Mouse (Mus musculus): ENCODE data around the gene Sec31b. TPM values are rescaled to one million over a fixed set of nuclear protein-coding genes. Genes with fewer than 3 reads are reported as not detected.
A peak's percentile ranks its signal among the peaks of the same experiment; 100 is the strongest.

The Sec31b gene
- polyA plus RNA-seq, 2 experiments: 0.20 to 0.46 TPM

DNA sequence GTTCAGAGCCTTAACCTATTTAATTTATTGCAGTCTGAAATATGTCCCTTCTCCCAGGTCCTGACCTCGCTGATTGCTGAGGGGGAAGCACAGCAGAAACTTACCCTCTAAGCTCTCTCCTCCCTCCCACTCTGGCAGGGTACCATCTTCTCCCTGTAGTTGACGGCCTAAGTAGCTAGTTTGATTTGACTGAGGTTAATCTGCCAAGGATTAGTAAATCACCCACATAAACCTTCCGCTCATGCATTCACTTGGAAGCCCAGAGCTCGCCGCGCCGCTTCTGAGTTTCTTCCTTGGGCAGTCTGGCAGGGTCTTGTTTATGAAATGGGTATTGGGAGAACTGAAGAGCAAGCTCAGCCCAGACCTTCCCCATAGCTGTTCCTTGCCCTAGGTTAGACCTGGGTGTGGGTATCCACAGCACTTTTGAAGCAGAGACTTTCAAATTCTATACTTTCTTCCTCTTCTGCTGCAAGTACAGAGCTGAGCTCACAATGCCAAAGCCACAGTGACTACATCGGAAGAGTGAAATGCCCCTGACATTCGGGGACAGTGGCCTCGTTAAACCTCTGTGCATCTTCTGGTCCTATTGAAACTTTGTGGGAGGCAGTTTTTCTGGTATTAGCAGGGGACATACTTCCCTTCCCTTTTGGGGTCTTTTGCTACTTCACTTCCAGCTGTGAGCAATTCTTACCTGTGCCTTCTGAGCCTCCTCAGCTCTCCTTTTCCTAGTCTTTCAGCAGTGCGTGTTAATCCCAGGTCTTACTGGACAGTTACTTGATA lies 32.4 kb downstream of the Sec31b start:
- H3K27me3 ChIP-seq (ENCODE audit: control insufficient read depth, insufficient read depth, low read length): peaks cover 62% of the 10 kb centered on the region
- H3K9me3 ChIP-seq (ENCODE audit: control insufficient read depth, low read length): no peaks in the 10 kb centered on the region
- no peaks in the 10 kb centered on the region for H3K4me1 ChIP-seq (replicated peaks; ENCODE audit: control insufficient read depth in 2 of 2, insufficient read depth in 2 of 2, low read length in 1 of 2)
- no peak overlapping the region for H3K4me3 ChIP-seq (ENCODE audit: insufficient read depth in 1 of 2, low read depth in 2 of 2, low read length in 2 of 2)
- no peak overlapping the region for H3K27ac ChIP-seq
- DNase-seq (ENCODE audit: low read depth in 3 of 3, low spot score in 3 of 3): no peak
- 25% methylated on average over 11 of the region's 11 CpGs for WGBS (ENCODE audit: insufficient replicate concordance)
- H3K4me2 ChIP-seq (ENCODE audit: low read depth): no peak overlapping the region
- H3K36me3 ChIP-seq (replicated peaks; ENCODE audit: control insufficient read depth, insufficient read depth, low read depth): no peaks in the 10 kb centered on the region
- TF ChIP-seq EP300 (IDR thresholded peaks at IDR 0.05; ENCODE audit: low read depth) (no peak), CTCF (IDR thresholded peaks at IDR 0.05; ENCODE audit: low read depth) (no peak)
- no peak overlapping the region for H3K9ac ChIP-seq (replicated peaks)
- ATAC-seq (ENCODE audit: insufficient read depth): no peak

GRCm38 (mm10) chr19:44512601-44513000 lies 33.1 kb downstream of the Sec31b start:
- TF ChIP-seq EP300 (IDR thresholded peaks at IDR 0.05; ENCODE audit: low read depth) (no peak), CTCF (IDR thresholded peaks at IDR 0.05; ENCODE audit: low read depth) (no peak)
- H3K4me3 ChIP-seq (ENCODE audit: insufficient read depth in 1 of 2, low read depth in 2 of 2, low read length in 2 of 2): no peak overlapping the region
- no peak overlapping the region for H3K4me2 ChIP-seq (ENCODE audit: low read depth)
- H3K9ac ChIP-seq (replicated peaks): no peak overlapping the region
- H3K9me3 ChIP-seq (ENCODE audit: control insufficient read depth, low read length): no peaks in the 10 kb centered on the region
- ATAC-seq (ENCODE audit: insufficient read depth) (no peak), DNase-seq (ENCODE audit: low read depth in 3 of 3, low spot score in 3 of 3) (no peak)
- WGBS (ENCODE audit: insufficient replicate concordance): 26% methylated on average over 5 of the region's 5 CpGs
- H3K27ac ChIP-seq: no peak overlapping the region
- peaks cover 62% of the 10 kb centered on the region for H3K27me3 ChIP-seq (ENCODE audit: control insufficient read depth, insufficient read depth, low read length)
- H3K4me1 ChIP-seq (replicated peaks; ENCODE audit: control insufficient read depth in 2 of 2, insufficient read depth in 2 of 2, low read length in 1 of 2): no peaks in the 10 kb centered on the region
- no peaks in the 10 kb centered on the region for H3K36me3 ChIP-seq (replicated peaks; ENCODE audit: control insufficient read depth, insufficient read depth, low read depth)

DNA sequence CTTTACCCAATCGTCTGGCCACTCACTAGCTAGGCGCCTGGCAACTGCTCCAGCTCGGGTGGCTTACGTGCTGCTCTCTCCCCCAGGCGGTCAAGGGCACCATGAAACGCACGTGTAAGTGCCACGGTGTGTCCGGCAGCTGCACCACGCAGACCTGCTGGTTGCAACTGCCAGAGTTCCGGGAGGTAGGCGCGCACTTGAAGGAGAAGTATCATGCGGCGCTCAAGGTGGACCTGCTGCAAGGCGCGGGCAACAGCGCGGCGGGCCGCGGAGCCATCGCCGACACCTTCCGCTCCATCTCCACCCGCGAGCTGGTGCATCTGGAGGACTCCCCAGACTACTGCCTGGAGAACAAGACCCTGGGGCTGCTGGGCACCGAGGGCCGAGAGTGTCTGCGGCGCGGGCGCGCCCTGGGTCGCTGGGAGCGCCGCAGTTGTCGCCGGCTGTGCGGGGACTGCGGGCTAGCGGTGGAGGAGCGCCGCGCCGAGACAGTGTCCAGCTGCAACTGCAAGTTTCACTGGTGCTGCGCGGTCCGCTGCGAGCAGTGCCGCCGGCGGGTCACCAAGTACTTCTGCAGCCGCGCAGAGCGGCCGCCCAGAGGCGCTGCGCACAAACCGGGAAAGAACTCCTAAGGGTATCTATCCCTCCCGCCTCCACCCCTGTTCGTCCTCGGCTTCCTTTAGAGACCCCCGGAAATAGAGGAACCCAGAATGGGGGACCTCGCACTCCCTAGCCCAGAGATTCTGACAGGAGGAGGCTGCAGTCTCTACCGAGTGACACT lies 34.0 kb downstream of the Sec31b start:
- Histone ChIP-seq H3K9me3 (ENCODE audit: control insufficient read depth, low read length) (no peaks in the 10 kb centered on the region), H3K27ac (no peak overlapping the region), H3K36me3 (replicated peaks; ENCODE audit: control insufficient read depth, insufficient read depth, low read depth) (no peaks in the 10 kb centered on the region), H3K27me3 (ENCODE audit: control insufficient read depth, insufficient read depth, low read length) (peaks cover 62% of the 10 kb centered on the region), H3K9ac (replicated peaks) (no peak overlapping the region), H3K4me3 (ENCODE audit: insufficient read depth in 1 of 2, low read depth in 2 of 2, low read length in 2 of 2) (peak overlapping the region in 1 of 2 experiments; percentile 20; a peak in 1 of 4 replicates), H3K4me2 (ENCODE audit: low read depth) (peak overlapping the region; percentile 38), H3K4me1 (replicated peaks; ENCODE audit: control insufficient read depth in 2 of 2, insufficient read depth in 2 of 2, low read length in 1 of 2) (no peaks in the 10 kb centered on the region)
- WGBS (ENCODE audit: insufficient replicate concordance): 1% methylated on average over 66 of the region's 66 CpGs
- no peak for TF ChIP-seq CTCF (IDR thresholded peaks at IDR 0.05; ENCODE audit: low read depth)
- TF ChIP-seq EP300 (IDR thresholded peaks at IDR 0.05; ENCODE audit: low read depth): no peak
- ATAC-seq (ENCODE audit: insufficient read depth) (no peak), DNase-seq (ENCODE audit: low read depth in 3 of 3, low spot score in 3 of 3) (no peak)

GRCm38 (mm10) chr19:44510534-44511175 lies 35.0 kb downstream of the Sec31b start:
- peaks cover 62% of the 10 kb centered on the region for H3K27me3 ChIP-seq (ENCODE audit: control insufficient read depth, insufficient read depth, low read length)
- DNase-seq (ENCODE audit: low read depth in 3 of 3, low spot score in 3 of 3): no peak

DNA sequence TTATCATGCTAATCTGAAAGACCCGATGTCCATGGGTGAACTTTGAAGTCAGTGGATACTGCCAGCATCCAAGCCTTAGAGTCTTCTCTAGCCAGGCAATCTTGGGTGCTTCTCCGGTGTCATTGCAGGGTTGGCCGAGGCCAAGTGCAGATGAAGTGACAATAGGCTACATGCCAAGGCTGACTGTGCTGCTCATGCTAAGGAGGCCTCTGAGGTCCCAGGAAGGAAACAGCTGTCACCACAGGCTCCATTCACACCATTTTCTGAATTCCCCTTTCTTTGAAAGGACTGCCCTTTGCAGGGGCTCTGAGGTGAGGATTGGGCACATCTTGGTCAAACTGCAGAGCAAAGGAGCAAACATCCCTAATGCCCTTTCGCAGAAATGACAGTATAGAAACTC lies 42.9 kb downstream of the Sec31b start:
- no peak overlapping the region for H3K9ac ChIP-seq (replicated peaks)
- no peaks in the 10 kb centered on the region for H3K9me3 ChIP-seq (ENCODE audit: control insufficient read depth, low read length)
- no peaks in the 10 kb centered on the region for H3K4me1 ChIP-seq (replicated peaks; ENCODE audit: control insufficient read depth in 2 of 2, insufficient read depth in 2 of 2, low read length in 1 of 2)
- H3K27me3 ChIP-seq (ENCODE audit: control insufficient read depth, insufficient read depth, low read length): no peaks in the 10 kb centered on the region; the same call in 1 of the 2 replicates
- 60% methylated on average over 4 of the region's 4 CpGs for WGBS (ENCODE audit: insufficient replicate concordance)
- H3K27ac ChIP-seq: no peak overlapping the region
- H3K36me3 ChIP-seq (replicated peaks; ENCODE audit: control insufficient read depth, insufficient read depth, low read depth): no peaks in the 10 kb centered on the region
- TF ChIP-seq EP300 (IDR thresholded peaks at IDR 0.05; ENCODE audit: low read depth) (no peak), CTCF (IDR thresholded peaks at IDR 0.05; ENCODE audit: low read depth) (no peak)
- no peak overlapping the region for H3K4me2 ChIP-seq (ENCODE audit: low read depth)
- ATAC-seq (ENCODE audit: insufficient read depth): no peak
- no peak for DNase-seq (ENCODE audit: low read depth in 3 of 3, low spot score in 3 of 3)
- no peak overlapping the region for H3K4me3 ChIP-seq (ENCODE audit: insufficient read depth in 1 of 2, low read depth in 2 of 2, low read length in 2 of 2)

More at GRCm38 (mm10) chr19:44510534-44511175, 35.0 kb downstream of the Sec31b start:
- H3K4me3 ChIP-seq (ENCODE audit: insufficient read depth in 1 of 2, low read depth in 2 of 2, low read length in 2 of 2): no peak overlapping the region
- no peaks in the 10 kb centered on the region for H3K36me3 ChIP-seq (replicated peaks; ENCODE audit: control insufficient read depth, insufficient read depth, low read depth)
- no peak overlapping the region for H3K27ac ChIP-seq
- no peaks in the 10 kb centered on the region for H3K9me3 ChIP-seq (ENCODE audit: control insufficient read depth, low read length)
- 6% methylated on average over 12 of the region's 12 CpGs for WGBS (ENCODE audit: insufficient replicate concordance)
- H3K9ac ChIP-seq (replicated peaks): no peak overlapping the region
- no peak for TF ChIP-seq EP300 (IDR thresholded peaks at IDR 0.05; ENCODE audit: low read depth)
- TF ChIP-seq CTCF (IDR thresholded peaks at IDR 0.05; ENCODE audit: low read depth): no peak
- no peaks in the 10 kb centered on the region for H3K4me1 ChIP-seq (replicated peaks; ENCODE audit: control insufficient read depth in 2 of 2, insufficient read depth in 2 of 2, low read length in 1 of 2)
- H3K4me2 ChIP-seq (ENCODE audit: low read depth): no peak overlapping the region
- ATAC-seq (ENCODE audit: insufficient read depth): no peak
